Mouse (Mus musculus): ENCODE measurements around the gene Mfsd12. TPM values are rescaled to one million over a fixed set of nuclear protein-coding genes. Genes with fewer than 3 reads are reported as not detected.
A peak's percentile ranks its signal among the peaks of the same experiment; 100 is the strongest.

Gene Mfsd12
- polyA plus RNA-seq, 1 experiment from 2014 or later: 12.9 TPM

- 0 out of 2 replicates have a peak overlapping the region, but pooled peaks have one; percentile 12 for H3K27ac ChIP-seq
- peaks cover 14% of the 10 kb centered on the region for H3K36me3 ChIP-seq
- DNase-seq (ENCODE audit: low spot score): no peak
Observed at GRCm38 (mm10) chr10:81382039-81382438, 24.7 kb downstream of the Mfsd12 start.

GRCm38 (mm10) chr10:81383802-81384604, 26.7 kb downstream of the Mfsd12 start, which contains the start of the genes Dohh and Gm48551:
Gene Dohh, plus strand, starts transcription at chr10:81384428.
Gene Gm48551, plus strand, starts transcription at chr10:81384466.
- H3K9me3 ChIP-seq: no peaks in the 10 kb centered on the region
- H3K36me3 ChIP-seq: peaks cover 33% of the 10 kb centered on the region
- H3K27me3 ChIP-seq (ENCODE audit: insufficient read depth, poor library complexity, severe bottlenecking): no peaks in the 10 kb centered on the region
- peak; percentile 98 for DNase-seq (ENCODE audit: low spot score)
- WGBS: 9% methylated on average over 54 of the region's 54 CpGs
- H3K4me1 ChIP-seq (replicated peaks): peaks cover 26% of the 10 kb centered on the region
- peak within 1 kb of the TSS; percentile 91 for H3K27ac ChIP-seq
- peak within 1 kb of the TSS; percentile 98 for H3K4me3 ChIP-seq

More at GRCm38 (mm10) chr10:81382039-81382438, 24.7 kb downstream of the Mfsd12 start:
- no peaks in the 10 kb centered on the region for H3K9me3 ChIP-seq
- no peaks in the 10 kb centered on the region for H3K27me3 ChIP-seq (ENCODE audit: insufficient read depth, poor library complexity, severe bottlenecking)
- no peak overlapping the region for H3K4me3 ChIP-seq
- peaks cover 30% of the 10 kb centered on the region for H3K4me1 ChIP-seq (replicated peaks)
- WGBS: 87% methylated on average over 5 of the region's 5 CpGs

- peaks cover 28% of the 10 kb centered on the region for H3K4me1 ChIP-seq (replicated peaks)
- H3K27ac ChIP-seq: peak overlapping the region; percentile 91
- H3K27me3 ChIP-seq (ENCODE audit: insufficient read depth, poor library complexity, severe bottlenecking): no peaks in the 10 kb centered on the region
- H3K36me3 ChIP-seq: peaks cover 38% of the 10 kb centered on the region
- DNase-seq (ENCODE audit: low spot score): no peak
- H3K4me3 ChIP-seq: peak overlapping the region; percentile 98
- under 1% methylated on average over 19 of the region's 19 CpGs for WGBS
- H3K9me3 ChIP-seq: no peaks in the 10 kb centered on the region
Observed at GRCm38 (mm10) chr10:81384605-81384982, 27.3 kb downstream of the Mfsd12 start.

- no peaks in the 10 kb centered on the region for H3K9me3 ChIP-seq
- peaks cover 37% of the 10 kb centered on the region for H3K4me1 ChIP-seq (replicated peaks)
- 86% methylated on average over 22 of the region's 22 CpGs for WGBS
- DNase-seq (ENCODE audit: low spot score): no peak
- H3K27ac ChIP-seq: no peak overlapping the region
- no peaks in the 10 kb centered on the region for H3K27me3 ChIP-seq (ENCODE audit: insufficient read depth, poor library complexity, severe bottlenecking)
- peaks cover 44% of the 10 kb centered on the region for H3K36me3 ChIP-seq
- H3K4me3 ChIP-seq: peak overlapping the region; percentile 98
Observed at GRCm38 (mm10) chr10:81385603-81386306, 28.5 kb downstream of the Mfsd12 start.

- peaks cover 42% of the 10 kb centered on the region for H3K4me1 ChIP-seq (replicated peaks)
- H3K9me3 ChIP-seq: no peaks in the 10 kb centered on the region
- 94% methylated on average over 20 of the region's 20 CpGs for WGBS
- 0 out of 2 replicates have a peak overlapping the region, but pooled peaks have one; percentile 29 for H3K27ac ChIP-seq
- no peak for DNase-seq (ENCODE audit: low spot score)
- peaks cover 4% of the 10 kb centered on the region for H3K27me3 ChIP-seq (ENCODE audit: insufficient read depth, poor library complexity, severe bottlenecking)
- H3K4me3 ChIP-seq: no peak overlapping the region
- peaks cover 46% of the 10 kb centered on the region for H3K36me3 ChIP-seq
Observed at GRCm38 (mm10) chr10:81387716-81388115, 30.4 kb downstream of the Mfsd12 start.

- Histone ChIP-seq H3K9me3 (no peaks in the 10 kb centered on the region), H3K36me3 (peaks cover 46% of the 10 kb centered on the region), H3K27ac (peak within 1 kb of the TSS; percentile 37), H3K4me1 (replicated peaks) (peaks cover 51% of the 10 kb centered on the region), H3K4me3 (no peak within 1 kb of the TSS), H3K27me3 (ENCODE audit: insufficient read depth, poor library complexity, severe bottlenecking) (peaks cover 7% of the 10 kb centered on the region)
- WGBS: 91% methylated on average over 5 of the region's 5 CpGs
- DNase-seq (ENCODE audit: low spot score): no peak
Observed at GRCm38 (mm10) chr10:81388505-81389055, 31.3 kb downstream of the Mfsd12 start, which contains the start of gene Gm48552. Gene Gm48552, plus strand, starts transcription at chr10:81389005.

- Histone ChIP-seq H3K27me3 (ENCODE audit: insufficient read depth, poor library complexity, severe bottlenecking) (peaks cover 10% of the 10 kb centered on the region), H3K9me3 (no peaks in the 10 kb centered on the region), H3K36me3 (peaks cover 46% of the 10 kb centered on the region), H3K4me1 (replicated peaks) (peaks cover 57% of the 10 kb centered on the region), H3K4me3 (no peak overlapping the region), H3K27ac (peak overlapping the region; percentile 37)
- WGBS: 49% methylated on average over 3 of the region's 3 CpGs
- no peak for DNase-seq (ENCODE audit: low spot score)
Observed at GRCm38 (mm10) chr10:81389373-81389772, 32.1 kb downstream of the Mfsd12 start.

GRCm38 (mm10) chr10:81389801-81390677, 32.7 kb downstream of the Mfsd12 start:
- 65% methylated on average over 23 of the region's 23 CpGs for WGBS
- DNase-seq (ENCODE audit: low spot score): peak; percentile 78
- Histone ChIP-seq H3K27me3 (ENCODE audit: insufficient read depth, poor library complexity, severe bottlenecking) (peaks cover 10% of the 10 kb centered on the region), H3K4me1 (replicated peaks) (peaks cover 52% of the 10 kb centered on the region), H3K4me3 (no peak overlapping the region), H3K27ac (peak overlapping the region; percentile 37), H3K36me3 (peaks cover 46% of the 10 kb centered on the region), H3K9me3 (no peaks in the 10 kb centered on the region)

- H3K27ac ChIP-seq: no peak overlapping the region; the same call in 1 of the 2 replicates
- WGBS: 91% methylated on average over 13 of the region's 13 CpGs
- peaks cover 46% of the 10 kb centered on the region for H3K36me3 ChIP-seq
- H3K9me3 ChIP-seq: no peaks in the 10 kb centered on the region
- H3K4me3 ChIP-seq: no peak overlapping the region
- H3K27me3 ChIP-seq (ENCODE audit: insufficient read depth, poor library complexity, severe bottlenecking): peaks cover 10% of the 10 kb centered on the region
- peaks cover 47% of the 10 kb centered on the region for H3K4me1 ChIP-seq (replicated peaks)
- no peak for DNase-seq (ENCODE audit: low spot score)
Observed at GRCm38 (mm10) chr10:81390678-81390965, 33.3 kb downstream of the Mfsd12 start.

GRCm38 (mm10) chr10:81392270-81392669, 35.0 kb downstream of the Mfsd12 start:
- DNase-seq (ENCODE audit: low spot score): no peak
- 87% methylated on average over 6 of the region's 6 CpGs for WGBS
- no peak overlapping the region; the same call in 1 of the 2 replicates for H3K4me3 ChIP-seq

GRCm38 (mm10) chr10:81392781-81393185, 35.5 kb downstream of the Mfsd12 start, which contains the start of gene Smim24:
Gene Smim24, plus strand, starts transcription at chr10:81393051.
- Histone ChIP-seq H3K4me3 (peak within 1 kb of the TSS; percentile 43), H3K9me3 (no peaks in the 10 kb centered on the region), H3K27me3 (ENCODE audit: insufficient read depth, poor library complexity, severe bottlenecking) (peaks cover 23% of the 10 kb centered on the region), H3K4me1 (replicated peaks) (peaks cover 59% of the 10 kb centered on the region), H3K36me3 (peaks cover 24% of the 10 kb centered on the region), H3K27ac (peak within 1 kb of the TSS; percentile 75)
- 61% methylated on average over 14 of the region's 14 CpGs for WGBS
- DNase-seq (ENCODE audit: low spot score): no peak

More at GRCm38 (mm10) chr10:81392270-81392669, 35.0 kb downstream of the Mfsd12 start:
- Histone ChIP-seq H3K9me3 (no peaks in the 10 kb centered on the region), H3K27ac (no peak overlapping the region), H3K27me3 (ENCODE audit: insufficient read depth, poor library complexity, severe bottlenecking) (peaks cover 18% of the 10 kb centered on the region), H3K36me3 (peaks cover 30% of the 10 kb centered on the region), H3K4me1 (replicated peaks) (peaks cover 54% of the 10 kb centered on the region)
